Mouse (Mus musculus): ENCODE results near the gene Abca14. TPM values are rescaled to one million over a fixed set of nuclear protein-coding genes. Genes with fewer than 3 reads are reported as not detected.

The Abca14 gene
- not detected for total RNA-seq (2021)
- long read RNA-seq, experiment 1 = 0 reads
- long read RNA-seq, experiment 2 = 0 reads

- DNase-seq (ENCODE audit: low spot score in 2 of 2) = peak; percentile 90 to 92
These were observed at the start of gene Abca14 for GRCm38 (mm10) chr7:120203789-120204188. Gene Abca14 (plus strand): TSS chr7:120203961.

GRCm38 (mm10) chr7:120156841-120157409, 46.8 kb upstream of the Abca14 start:
- no peak for DNase-seq (ENCODE audit: low spot score in 2 of 2)

GRCm38 (mm10) chr7:120157575-120158061, 46.1 kb upstream of the Abca14 start:
- DNase-seq (ENCODE audit: low spot score in 2 of 2) = no peak

GRCm38 (mm10) chr7:120158121-120158613, 45.6 kb upstream of the Abca14 start:
- DNase-seq (ENCODE audit: low spot score in 2 of 2) = no peak

DNA sequence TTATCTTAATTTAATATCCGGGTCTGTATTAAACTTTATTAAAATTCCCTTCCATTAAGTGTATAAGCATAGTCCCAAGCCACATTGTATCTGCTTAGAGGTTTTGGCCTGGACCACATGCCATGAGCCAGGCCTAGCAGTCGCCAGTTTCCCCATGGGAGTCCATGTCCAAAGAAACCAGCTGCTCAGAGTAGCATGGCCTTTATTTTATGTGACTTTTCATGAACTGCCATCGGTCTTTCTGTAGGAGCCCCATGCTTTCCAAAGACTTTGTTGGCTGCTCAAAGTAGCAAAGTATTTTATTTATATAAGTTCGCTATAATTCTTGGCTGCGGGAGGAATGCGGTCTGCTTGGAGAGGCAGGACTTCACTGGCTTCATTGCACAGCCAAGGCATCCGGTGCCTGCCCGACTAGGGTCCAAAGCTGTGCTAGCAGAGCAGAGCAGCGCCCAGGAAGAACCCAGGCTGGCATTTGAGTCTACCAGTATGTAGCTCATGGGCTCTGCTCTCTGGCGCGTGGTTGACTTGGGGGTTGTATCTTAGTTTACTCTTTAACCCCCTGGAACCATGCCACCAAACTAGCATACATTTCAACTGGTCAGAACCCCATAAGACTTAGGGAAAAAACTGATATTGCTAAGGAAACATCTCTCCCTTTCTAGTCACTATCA, 40.0 kb upstream of the Abca14 start:
- no peak for DNase-seq (ENCODE audit: low spot score in 2 of 2)

DNA sequence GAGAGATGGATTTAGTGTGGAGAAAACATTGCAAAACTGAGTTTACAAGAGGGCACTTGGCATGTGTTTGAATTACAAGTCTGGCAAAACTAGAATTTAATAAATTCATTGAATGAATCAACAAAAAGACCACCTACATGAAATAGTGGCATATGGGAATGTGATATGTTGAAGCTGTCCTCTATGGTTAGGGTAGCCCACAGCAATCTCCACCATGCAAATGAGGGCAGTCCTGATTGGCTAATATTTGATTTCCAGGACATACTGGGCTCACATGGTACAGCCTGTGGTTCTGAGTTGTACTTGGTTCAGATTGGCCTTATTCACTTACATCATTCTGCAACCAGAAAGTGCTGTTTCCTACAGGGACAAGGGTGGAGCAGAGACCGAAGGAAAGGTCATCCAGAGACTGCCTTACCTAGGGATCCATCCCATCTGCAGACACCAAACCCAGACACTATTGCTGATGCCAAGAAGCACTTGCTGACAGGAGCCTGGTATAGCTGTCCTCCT, 31.5 kb upstream of the Abca14 start:
- no peak for DNase-seq (ENCODE audit: low spot score in 2 of 2)

- no peak for DNase-seq (ENCODE audit: low spot score in 2 of 2)
These were observed 30.0 kb upstream of the Abca14 start, which contains the start of gene Anks4b for GRCm38 (mm10) chr7:120173603-120174244. Gene Anks4b (plus strand): TSS chr7:120173858.

DNA sequence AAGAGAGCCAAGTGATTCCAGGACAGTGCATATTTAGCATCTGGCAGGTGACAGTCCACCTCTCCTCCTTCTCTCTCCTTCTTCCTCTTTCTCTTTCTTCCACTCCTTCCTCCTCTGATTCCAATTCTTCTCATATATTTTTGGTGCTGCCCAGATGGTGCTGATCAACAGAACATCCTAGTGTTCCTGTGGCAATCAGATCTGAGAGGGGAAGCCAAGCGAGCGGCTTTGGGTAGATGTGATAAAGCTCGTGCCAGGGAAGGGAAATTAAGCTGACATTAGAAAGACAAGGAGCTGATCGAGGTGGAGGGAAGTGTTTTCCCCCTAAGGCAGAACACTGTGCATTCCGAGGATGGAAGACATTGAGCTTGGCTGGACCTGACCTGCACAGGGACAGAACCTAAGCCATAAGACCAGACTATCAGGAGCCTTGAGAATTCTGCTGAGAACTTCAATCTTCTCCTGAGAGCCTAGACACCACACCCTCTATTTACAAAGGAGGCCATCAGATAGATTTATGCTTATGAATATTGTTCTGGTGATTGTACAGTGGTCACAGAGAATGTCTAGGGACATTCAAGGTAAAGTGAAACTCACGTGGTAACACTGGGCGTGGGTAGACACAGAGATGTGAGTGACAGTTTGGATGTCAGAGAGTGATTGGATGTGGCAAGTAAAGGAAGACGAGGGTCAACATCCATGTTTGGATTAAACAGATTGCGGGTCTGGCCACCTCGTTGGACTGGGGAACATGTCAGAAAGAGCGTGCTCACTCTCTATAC, 28.8 kb upstream of the Abca14 start:
- DNase-seq (ENCODE audit: low spot score in 2 of 2) = no peak

GRCm38 (mm10) chr7:120177611-120178010, 26.1 kb upstream of the Abca14 start:
- no peak for DNase-seq (ENCODE audit: low spot score in 2 of 2)

DNA sequence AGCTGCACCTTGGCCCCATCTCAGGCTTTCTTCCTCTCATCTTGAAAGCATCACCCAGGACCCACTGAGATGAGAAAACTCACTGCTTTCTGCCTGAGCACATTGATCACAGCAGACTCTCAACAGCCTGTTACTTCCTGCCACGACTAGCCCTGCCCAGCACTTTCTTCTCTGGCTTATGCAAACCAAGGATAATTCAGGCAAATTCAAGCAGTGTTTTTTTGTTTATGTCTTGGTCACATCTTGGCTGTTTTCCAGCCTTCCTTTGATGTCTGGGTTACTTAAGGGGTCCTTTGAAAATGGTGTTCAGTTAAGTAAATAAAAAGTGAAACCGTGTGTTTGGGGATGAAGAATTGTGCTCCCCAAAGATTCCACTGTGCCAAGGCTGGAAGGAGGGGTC, 24.8 kb upstream of the Abca14 start:
- DNase-seq (ENCODE audit: low spot score in 2 of 2) = no peak

GRCm38 (mm10) chr7:120180547-120180946, 23.2 kb upstream of the Abca14 start:
- DNase-seq (ENCODE audit: low spot score in 2 of 2) = no peak

- DNase-seq (ENCODE audit: low spot score in 2 of 2) = no peak
These were observed 22.1 kb upstream of the Abca14 start for GRCm38 (mm10) chr7:120181401-120182230.

GRCm38 (mm10) chr7:120182891-120183290, 20.9 kb upstream of the Abca14 start:
- DNase-seq (ENCODE audit: low spot score in 2 of 2) = no peak

DNA sequence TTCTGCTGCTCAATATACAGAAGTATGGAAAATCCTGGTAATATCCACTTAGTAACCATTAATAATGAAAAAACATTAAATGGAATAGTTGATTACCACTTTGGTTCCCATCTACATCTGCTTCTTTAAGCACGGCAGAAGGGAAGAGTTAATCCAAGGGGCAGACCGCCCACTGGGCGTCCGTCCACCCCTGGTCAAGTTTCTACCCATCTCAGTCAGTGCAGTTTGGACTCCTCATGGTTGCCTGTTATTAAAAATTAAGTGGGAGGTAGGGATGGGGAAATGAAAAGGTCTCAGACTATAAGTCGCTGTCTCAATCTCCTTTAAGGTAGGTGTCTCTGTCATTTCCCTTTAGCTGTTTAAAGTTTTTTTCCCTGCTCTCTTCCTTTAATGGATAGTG, 14.8 kb upstream of the Abca14 start:
- no peak for DNase-seq (ENCODE audit: low spot score in 2 of 2)

DNA sequence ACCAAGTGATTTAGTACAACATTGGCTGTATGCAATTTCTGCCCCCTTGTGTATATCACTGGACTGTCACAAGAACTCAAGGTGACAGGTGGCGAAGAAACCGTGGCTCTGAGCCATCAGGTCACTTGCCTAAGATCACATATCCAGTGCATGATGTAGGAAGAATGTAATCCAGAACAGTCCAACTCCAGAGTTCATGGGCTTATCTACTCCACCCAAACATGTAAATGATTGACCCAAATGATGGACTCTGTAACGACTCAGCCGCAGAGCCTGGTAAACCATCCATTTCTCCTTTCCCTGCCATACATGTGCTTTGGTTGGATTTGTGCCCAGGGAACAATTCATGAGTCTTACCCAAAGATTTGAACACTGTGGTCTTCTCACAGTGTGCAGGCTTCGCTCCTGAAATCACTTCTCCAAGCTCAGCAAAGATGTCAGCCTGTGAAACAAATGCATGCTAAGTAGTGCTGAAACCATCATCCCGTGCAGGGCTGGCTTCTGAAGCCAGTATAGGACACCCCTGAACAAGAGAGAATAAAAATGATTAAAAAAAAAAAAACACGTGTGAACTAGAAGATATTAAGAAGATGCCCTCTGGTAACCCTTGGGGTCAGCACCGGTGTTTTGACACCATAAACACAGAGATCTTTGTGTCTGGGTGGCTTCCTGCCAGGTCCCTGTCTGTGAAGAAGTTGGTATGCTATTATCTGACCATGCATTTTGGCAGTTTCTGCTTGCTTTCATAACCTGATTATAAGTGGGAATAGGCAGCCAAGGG, 14.2 kb upstream of the Abca14 start:
- DNase-seq (ENCODE audit: low spot score in 2 of 2) = no peak

- DNase-seq (ENCODE audit: low spot score in 2 of 2) = no peak
These were observed 13.6 kb upstream of the Abca14 start for GRCm38 (mm10) chr7:120190150-120190665.

- no peak for DNase-seq (ENCODE audit: low spot score in 2 of 2)
These were observed 11.6 kb upstream of the Abca14 start for GRCm38 (mm10) chr7:120192207-120192606.

DNA sequence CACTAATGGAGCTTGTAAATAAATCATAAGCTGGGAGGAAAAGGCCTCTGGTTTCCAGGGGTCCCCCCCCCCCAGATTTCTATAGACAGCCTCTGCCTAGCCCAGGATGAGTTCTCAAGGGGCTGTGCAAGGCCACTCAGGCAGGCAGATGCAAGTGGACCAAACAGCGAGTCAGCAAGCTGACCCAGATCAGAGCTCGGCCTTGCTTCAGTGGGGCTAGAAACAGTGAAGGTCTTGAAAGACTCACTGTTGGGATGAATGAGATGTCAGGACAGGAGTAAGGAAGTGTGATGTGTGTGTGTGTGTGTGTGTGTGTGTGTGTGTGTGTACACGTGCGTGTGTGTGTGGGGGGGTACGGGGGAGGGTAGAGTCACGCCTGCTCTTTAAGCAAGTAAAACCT, 10.9 kb upstream of the Abca14 start:
- DNase-seq (ENCODE audit: low spot score in 2 of 2) = no peak

DNA sequence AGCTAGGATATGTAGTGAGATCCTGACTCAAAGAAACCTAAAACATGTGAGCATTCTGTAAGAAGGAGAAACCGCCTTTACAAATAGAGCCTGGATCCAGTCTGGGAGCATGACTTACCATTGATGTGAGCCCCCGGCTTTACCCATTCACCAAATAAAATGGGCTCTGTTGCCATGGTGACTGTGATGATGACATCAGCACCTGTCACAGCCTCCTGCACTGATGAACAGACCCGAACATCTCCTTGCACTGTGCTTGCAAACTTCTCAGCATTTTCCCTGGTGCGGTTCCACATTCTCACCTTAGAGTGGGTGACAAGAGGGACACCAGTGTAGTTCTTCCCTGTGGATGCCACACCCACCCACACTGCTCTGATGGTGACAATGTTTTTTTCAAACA, 8.6 kb upstream of the Abca14 start:
- DNase-seq (ENCODE audit: low spot score in 2 of 2) = no peak

All from left cerebral cortex, adult 18-20 months (tissue).